Mouse (Mus musculus): Measurements from ENCODE around the gene Faah.

Gene Faah

DNA sequence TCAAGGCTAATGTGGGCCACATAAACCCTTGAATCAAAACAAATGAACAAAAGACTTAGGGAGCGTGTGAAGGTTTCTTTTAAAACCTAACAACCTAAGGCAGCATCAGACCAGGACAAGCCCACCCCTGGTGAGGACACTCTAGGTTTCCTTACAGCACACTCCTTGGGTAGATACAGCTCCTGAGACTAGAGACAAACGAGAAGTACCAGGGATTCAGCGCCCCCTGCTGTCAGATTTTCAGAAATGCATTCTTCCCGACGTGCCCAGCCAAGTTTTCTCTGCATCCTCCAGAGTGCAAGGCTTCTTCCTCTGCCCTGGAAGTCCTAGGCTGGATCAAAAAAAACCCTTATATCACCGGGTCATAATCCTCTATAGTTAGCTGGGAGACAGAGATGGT lies 65.0 kb downstream of the Faah start:
- no peak for DNase-seq (ENCODE audit: extremely low read depth, low read depth, low spot score)

DNA sequence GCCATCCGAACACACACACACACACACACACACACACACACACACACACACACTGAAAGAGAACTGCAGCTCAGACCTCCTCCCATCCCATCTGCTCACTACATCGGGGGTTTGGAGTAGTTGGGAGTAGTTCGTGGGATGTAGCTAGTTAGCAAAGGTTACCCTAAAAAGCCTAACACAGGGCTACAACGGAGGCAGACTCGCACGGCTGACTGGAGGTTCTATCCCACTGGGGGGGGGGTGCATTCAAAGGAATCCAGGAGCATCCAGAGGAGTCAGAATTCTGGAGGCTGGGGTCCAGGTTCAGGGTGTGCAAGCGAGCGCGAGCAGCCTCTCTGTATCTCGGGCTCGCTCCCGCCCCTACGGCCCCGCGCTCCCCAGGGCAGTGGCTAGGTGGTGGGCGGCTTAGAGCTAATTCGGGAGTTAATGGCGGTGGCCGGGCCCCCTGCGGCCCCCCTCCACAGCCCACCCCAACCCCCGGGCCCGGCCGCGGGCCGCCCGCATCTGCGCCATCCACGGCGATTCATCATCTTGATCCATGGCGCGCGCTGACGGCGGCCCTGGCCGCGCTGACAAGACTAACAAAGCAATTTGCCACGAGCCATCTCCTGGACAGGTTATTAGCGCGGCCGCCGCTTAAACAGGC lies 73.9 kb downstream of the Faah start:
- DNase-seq (ENCODE audit: extremely low read depth, low read depth, low spot score), result no peak

DNA sequence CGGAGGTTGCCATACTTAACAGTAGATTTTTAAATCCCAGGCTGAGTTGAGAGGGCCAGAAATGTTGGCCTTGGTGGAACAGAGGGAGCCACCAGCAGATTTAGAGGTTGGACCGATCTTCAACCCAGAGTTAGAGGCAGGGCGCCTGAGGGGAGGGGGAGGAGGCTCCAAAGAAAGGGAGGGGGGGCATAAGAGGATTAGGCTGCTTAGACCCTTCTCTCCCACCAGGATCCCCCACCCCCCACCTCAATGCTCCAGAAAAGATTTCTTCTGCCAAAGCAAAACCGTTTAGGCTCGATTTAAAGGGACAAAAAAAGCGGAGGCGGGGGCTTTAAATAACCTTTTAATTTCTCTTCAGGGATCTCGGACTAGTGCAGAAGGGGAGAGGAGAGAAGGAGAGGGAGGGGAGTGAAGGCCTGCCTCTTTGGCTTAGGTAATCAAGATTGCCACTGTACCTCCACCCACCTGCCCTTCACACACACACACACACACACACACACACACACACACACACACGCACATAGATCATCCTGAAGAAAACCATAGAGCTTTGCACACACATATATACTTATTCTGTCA lies 76.4 kb downstream of the Faah start:
- no peak for DNase-seq (ENCODE audit: extremely low read depth, low read depth, low spot score)

DNA sequence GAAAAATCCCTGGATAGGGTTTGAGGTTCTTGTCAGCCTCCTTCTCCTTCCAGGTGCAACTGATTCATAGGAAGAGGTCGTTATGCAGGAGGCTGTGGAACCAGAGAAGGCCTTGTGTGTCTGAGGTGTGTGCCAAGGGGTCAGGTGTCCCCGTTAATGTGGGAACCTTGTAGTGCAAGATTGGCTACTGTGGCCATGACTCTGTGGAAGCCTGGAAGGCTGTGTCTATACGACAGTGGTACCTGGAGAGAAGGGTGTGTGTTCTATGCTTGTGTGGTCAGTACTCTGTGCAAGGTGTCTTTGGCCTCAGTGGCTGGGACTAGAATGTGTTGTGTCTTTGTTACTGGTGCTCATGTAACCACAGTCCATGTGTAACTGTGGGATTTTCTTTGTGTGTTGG lies 77.0 kb downstream of the Faah start:
- no peak for DNase-seq (ENCODE audit: extremely low read depth, low read depth, low spot score)

DNA sequence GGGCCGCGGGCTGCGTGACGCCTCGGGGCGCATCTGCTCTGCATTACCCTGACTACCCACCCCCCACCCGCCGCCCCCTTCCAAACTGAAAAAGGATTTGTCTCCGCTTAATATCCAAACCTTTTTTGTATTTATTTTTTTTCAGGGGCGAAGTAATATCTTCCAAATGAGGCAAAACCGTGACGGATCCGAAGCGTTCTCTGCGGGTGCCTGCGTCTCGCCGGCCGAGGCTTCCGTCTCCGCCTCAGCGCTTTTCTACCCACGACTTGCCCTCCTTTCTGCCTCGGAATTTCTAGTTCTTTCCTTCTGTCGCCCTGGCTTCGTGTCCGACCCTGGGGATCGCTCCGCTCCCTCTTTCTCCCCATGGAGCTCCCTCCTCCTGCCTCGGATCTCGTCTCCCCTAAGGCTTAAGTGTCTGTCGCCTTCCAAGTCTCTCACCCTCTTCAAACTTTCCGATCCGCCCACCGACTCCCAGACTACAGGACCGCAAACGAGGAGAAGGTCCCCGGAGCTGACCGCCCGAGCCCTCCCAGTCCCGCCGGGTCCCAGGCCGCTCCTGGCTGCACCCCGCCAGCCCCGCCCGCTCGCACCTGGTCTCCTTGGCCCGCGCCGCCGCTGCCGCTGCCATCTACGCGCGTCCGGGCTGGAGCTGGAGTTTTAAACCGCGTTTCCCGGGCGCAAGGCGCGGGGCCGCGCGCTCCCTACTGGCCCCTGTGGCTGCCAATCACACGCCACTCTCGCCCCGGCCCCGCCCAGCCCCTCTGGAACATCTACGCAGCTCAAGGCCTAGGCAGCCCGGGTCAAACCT lies 78.2 kb downstream of the Faah start, which contains the start of gene Dmbx1:
Gene Dmbx1 (minus strand): TSS at position 632 of the 808 bp plus-strand sequence.
- DNase-seq (ENCODE audit: extremely low read depth, low read depth, low spot score), result no peak

DNA sequence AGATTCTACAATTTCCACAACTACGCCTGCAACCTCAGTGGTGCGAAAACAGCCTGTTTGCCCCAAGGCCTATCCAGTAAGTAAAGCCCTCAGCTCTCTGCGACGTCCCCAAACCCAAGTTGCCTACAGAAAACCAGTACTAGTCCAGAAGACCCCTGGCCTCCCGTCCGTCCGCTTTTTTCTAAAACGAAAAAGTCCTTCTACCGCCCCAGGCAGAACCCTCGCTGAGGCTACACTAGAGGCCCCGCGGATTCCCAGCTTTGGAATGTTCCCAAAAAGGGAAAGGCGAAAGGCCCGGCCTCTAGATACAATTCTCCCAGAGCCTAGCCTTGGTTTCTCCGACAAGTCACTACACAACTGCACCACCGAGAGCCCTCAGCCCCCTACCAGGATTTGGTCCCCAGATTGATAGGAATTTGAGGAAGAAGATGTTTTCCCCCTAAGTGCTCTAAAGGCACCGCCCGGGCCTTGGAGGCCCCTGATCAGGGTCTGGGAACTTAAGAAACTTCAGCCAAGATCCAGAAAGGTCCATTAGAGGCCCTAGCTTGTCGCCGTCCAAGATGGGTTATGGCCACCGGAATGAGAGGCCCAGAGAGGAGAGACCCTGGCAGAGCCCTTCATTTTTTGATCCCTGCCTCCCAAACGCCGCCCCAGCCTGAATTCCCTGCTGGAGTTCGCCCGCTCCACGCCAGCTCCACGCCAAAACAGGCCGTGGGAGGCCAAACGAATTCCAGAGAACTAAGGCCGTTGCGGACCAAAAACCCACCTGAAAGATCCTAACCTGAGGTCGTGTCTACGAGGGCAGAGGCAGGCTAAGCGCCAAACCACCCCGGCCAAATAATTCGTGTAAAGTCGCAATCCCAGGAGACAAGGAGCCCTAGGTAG lies 79.2 kb downstream of the Faah start:
- no peak for DNase-seq (ENCODE audit: extremely low read depth, low read depth, low spot score)

DNA sequence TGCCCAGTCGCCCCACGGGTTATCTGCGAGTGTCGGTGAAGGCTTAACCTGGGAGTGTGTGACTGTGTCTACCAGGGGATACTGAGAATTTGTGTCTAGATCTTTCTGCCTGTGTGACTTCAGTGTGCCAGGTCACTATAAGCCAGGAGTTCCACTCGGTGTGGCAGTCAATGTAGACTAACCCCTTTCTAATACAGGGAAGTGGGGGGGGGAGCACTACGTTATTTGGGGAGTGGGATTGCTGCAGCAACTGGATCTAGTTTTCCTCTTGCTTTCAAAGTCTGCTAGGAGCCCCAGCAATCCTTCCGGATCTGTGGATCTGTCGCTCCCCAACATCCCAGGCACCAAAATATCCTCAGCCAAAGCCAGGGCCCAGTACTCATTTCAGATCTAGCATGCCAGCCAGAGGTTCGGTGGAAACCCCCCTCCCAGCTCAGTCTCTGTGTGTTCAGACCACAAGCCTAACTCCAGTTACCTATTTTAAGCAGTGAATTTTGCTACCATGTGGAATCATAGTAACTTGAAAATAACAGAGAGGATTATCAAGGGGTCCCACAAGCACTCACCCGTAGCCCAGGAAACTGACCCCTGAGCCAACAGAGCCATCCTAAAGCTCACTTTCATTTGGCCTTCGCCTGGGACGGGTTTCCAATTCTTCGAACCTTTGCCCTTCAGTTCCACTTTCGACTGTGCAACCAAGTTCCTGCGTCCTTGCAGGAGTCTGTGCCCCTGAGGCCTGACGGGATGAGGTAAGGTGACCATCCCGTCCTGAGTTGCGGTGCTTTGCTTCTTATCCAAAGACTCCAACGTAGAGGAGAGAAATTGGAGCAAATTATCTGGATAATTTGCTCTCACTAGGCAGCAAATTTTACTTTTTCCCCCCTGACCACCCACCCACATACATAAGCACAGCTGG lies 80.4 kb downstream of the Faah start:
- DNase-seq (ENCODE audit: extremely low read depth, low read depth, low spot score), result no peak

DNA sequence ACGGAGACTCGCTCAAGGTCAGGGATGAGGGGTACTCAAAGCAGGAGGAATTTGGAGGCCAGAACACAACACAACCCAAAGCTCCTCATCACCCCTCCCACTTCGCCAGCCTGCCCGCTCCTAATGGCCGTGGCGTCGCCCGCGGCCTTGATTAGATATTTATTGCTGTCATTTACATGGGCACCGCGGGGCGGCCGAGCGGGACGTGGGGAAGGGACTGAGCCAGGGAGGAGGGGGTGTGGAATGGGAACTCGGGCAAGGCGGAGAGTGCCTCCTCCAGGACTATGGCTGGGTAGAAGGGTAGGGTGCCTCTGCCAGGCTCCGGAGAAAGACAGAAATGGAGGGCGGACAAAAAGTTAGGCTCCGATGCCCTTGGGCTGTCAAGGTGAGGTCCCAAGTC lies 81.1 kb downstream of the Faah start:
- no peak for DNase-seq (ENCODE audit: extremely low read depth, low read depth, low spot score)

DNA sequence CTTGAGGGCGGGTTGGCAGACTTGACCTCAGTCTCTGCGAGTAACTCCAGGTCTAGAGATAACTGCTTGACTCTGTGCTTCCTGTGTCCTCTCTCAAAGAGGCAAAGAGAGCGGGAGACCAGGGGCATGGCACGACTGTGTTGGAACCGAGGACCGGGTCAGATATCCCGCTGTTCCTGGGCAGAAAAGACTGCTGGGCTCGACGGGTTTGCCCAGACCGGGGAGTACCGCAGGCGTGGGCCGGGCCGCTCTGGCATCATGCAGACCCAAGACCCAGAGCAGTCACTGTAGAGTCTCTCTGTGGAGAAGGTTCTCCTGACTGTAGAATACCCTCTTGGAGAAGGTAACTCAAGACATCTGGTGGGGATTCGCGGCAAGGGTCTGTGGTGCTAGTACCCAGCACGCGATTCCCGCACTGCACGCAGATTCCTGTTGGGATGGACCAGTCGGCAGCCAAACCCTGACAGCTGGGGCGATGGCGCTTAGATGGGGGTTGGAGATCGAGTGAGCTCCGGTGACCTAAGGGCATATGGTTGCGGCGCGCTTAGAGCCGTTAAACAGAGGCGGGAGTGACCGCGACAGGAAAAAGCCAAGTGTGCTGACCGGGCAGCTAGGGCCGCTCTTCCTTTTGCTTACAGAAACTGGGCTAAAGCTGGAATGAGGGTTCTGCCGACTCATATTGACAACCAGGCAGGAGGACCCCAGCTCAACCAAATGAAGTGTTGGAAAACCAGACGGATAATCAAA lies 81.7 kb downstream of the Faah start:
- DNase-seq (ENCODE audit: extremely low read depth, low read depth, low spot score), result no peak

DNA sequence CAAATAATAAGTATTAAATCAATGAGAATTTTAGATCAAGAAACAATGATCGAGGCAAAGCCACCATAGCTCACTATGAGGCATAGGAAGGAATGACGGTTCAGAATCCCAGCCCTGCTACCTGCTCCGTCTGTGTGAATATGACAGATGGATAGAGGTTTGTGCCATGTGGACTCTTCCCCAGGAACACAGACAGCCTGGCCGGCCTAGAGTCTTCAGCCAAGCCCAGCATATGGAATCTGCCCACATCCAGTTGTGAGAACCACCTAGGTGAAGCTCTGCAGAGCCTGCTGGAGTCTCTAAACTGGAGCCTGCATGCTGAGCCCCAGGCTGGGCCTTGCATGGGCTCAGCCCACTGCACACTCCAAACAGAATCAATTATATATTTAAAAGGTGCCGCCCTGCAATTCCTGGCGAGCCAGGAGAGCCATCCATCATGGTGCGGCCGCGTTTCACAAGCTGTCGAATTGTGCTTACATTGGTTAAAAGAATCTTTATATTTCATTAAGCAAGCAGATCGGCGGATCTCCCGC lies 86.1 kb downstream of the Faah start:
- no peak for DNase-seq (ENCODE audit: extremely low read depth, low read depth, low spot score)

DNA sequence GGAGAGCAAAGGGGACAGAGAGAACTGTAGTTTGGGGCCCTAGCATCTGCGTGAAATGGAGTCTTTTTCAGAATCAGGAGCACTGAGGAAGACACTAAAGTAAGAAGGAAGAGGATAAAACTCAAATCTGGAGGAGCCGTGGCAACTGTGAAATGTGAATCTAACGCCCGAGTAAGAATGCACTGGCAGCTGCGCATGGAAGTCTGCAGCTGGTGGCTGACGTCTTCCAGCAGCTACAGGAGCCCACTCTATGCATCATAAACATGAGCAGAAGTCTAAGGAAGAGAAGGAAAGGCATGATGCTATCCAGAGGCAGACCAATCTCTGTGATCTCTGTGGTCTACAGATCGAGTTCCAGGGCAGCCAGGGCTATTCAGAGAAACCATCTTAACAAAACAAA lies 90.1 kb downstream of the Faah start:
- DNase-seq (ENCODE audit: extremely low read depth, low read depth, low spot score), result no peak

DNA sequence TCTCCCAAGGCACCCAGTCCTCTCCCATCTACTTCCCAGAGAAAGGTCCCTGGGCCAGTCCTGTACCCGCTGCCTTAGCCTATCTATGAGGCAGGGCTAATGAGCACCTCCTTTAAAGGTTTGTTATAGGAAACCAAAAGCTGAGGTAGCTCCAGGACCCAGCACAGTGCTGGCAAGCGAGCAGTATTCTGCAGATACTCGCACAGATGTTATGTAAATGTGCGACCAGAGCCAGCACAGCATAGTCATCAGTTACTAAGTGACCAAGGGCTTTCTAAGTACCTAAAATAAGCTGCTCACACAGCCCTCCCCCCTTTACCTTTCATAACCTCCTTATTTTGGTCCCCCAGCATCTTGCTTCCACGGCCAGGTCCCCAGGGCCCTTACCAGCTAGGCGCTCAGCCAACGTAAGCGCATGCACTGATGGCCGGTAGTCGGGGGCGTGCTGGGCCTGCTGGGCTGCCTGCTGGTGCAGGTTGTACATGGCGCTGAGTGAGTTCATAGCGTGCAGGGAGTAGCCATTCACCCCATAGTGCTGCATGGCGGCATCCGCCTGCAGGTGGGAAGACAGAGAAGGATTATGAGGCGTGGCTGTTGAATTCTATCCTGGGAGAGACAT lies 94.4 kb downstream of the Faah start:
- no peak for DNase-seq (ENCODE audit: extremely low read depth, low read depth, low spot score)

DNA sequence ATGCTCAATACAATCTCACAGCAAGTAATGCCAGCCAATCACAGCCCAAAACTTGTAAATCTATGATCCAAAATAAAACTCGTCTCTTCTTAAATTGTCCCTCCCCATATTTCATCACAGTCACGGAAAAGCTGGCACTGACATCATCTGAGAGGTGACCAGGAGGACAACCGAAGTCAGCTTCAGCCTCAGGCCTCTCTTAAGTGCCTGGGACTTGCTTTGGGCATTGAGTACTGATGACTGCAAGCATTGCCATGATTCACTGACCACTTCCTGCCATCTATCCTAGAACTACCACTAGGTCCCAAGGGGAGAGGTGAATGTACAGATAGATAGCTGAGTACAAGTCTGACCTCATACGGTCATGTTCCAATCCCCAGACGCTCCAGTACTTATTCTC lies 95.0 kb downstream of the Faah start:
- no peak for DNase-seq (ENCODE audit: extremely low read depth, low read depth, low spot score)

DNA sequence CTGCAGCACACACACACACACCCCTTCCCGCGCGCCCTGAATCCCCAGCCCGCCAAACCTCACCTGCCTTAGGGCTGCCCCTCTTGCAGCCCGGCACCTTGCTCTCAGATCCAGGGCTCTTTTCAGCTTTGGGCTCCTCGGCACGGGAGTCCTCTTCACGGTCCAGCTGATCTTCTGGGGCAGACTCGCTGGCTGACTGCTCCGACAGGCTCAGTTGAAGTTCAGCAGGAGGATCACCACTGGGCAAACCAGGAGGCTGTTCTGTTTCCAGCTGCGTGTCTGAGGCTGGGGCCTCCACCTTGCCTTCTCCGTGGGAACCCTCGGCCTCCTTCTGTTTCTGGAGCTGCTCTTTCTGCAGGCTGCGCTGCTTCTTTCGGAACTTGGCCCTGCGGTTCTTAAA lies 97.8 kb downstream of the Faah start:
- DNase-seq (ENCODE audit: extremely low read depth, low read depth, low spot score), result no peak

Data from fat pad, adult 2 months (tissue).